In the genomic region with DNA sequence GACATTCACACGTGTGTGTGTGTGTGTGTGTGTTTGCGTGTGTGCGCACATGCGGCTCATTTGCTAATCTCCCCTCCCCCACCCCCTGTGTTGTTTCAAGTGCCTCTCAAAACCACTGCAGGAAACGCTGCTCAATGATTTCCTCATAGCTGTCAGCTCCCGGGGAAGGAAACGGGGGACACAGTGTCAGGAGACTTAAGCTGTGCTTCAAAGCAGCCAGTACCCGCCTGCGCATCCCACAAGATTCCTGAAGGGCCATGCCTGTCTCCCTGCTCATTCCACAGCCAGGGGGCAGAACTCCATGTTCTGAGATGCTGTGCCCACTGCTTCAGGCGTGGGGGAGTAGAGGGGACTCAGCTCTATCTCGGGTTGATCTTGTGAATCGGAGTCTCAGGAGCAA, we compare ENCODE assay signal across 9 mouse cellular contexts. TPM values are rescaled to one million over a fixed set of nuclear protein-coding genes. Genes with fewer than 3 reads are reported as not detected.
DNase-seq lines count a peak whose midpoint lies in the region; ATAC-seq and TF ChIP-seq lines count a peak whose summit lies in the region.
"Had no signal": no experiment of that assay in that cellular context is flagged by ENCODE, and none has a peak within 500 bp of the region (broad histone marks: within the 10 kb centered on the region; RNA-seq: fewer than 3 reads in every experiment).

No protein-coding gene starts in this region.

- H3K27ac ChIP-seq in left cerebral cortex, adult 2 months, result no peak overlapping the region
- H3K27ac ChIP-seq in heart, embryonic 13.5 days (replicated peaks), result no peak overlapping the region
- H3K27ac ChIP-seq in liver, postnatal 0 days (ENCODE audit: low read depth), result no peak overlapping the region
- H3K27ac ChIP-seq: limb, embryonic 12.5 days; stomach, embryonic 15.5 days had no signal

- no peaks in the 10 kb centered on the region for H3K9me3 ChIP-seq in heart, embryonic 13.5 days
- no peaks in the 10 kb centered on the region for H3K9me3 ChIP-seq in liver, postnatal 0 days (ENCODE audit: low read length)
- H3K9me3 ChIP-seq: limb, embryonic 12.5 days; stomach, embryonic 15.5 days had no signal

- no peaks in the 10 kb centered on the region for H3K36me3 ChIP-seq in heart, embryonic 13.5 days
- no peaks in the 10 kb centered on the region for H3K36me3 ChIP-seq in liver, postnatal 0 days (replicated peaks; ENCODE audit: insufficient read depth, low read length)
- H3K36me3 ChIP-seq: limb, embryonic 12.5 days; stomach, embryonic 15.5 days had no signal

- no peak for TF ChIP-seq EP300 in liver, postnatal 0 days (IDR thresholded peaks at IDR 0.05; ENCODE audit: low read depth)

- 31% methylated on average over 12 of the region's 12 CpGs for WGBS in heart, embryonic 13.5 days
- WGBS in liver, postnatal 0 days (ENCODE audit: insufficient replicate concordance), result 20% methylated on average over 12 of the region's 12 CpGs

- no peak for ATAC-seq in heart, embryonic 13.5 days (ENCODE audit: extremely low read depth, insufficient number of reproducible peaks, low FRiP score, low TSS enrichment)
- ATAC-seq in liver, postnatal 0 days, result peak; percentile 45; the same call in 1 of the 2 replicates

- peaks cover 20% of the 10 kb centered on the region for H3K27me3 ChIP-seq in heart, embryonic 13.5 days (replicated peaks)
- 0 out of 2 replicates have a peak, but pooled peaks cover 10% of the 10 kb centered on the region for H3K27me3 ChIP-seq in liver, postnatal 0 days (ENCODE audit: insufficient read depth, low read length)
- H3K27me3 ChIP-seq: limb, embryonic 12.5 days; stomach, embryonic 15.5 days had no signal

- H3K4me2 ChIP-seq in heart, embryonic 13.5 days, result peak overlapping the region; percentile 23; the same call in 1 of the 2 replicates
- H3K4me2 ChIP-seq in liver, postnatal 0 days (ENCODE audit: low read depth, low read length), result peak overlapping the region; percentile 38; the same call in 1 of the 2 replicates
- H3K4me2 ChIP-seq: limb, embryonic 12.5 days; stomach, embryonic 15.5 days had no signal

- H3K4me3 ChIP-seq in left cerebral cortex, adult 2 months, result no peak overlapping the region
- no peak overlapping the region for H3K4me3 ChIP-seq in heart, embryonic 13.5 days
- peak overlapping the region; percentile 24; the same call in 1 of the 2 replicates for H3K4me3 ChIP-seq in liver, postnatal 0 days (ENCODE audit: low read depth, low read length)
- H3K4me3 ChIP-seq: limb, embryonic 12.5 days; stomach, embryonic 15.5 days had no signal

- no peak overlapping the region for H3K9ac ChIP-seq in heart, embryonic 13.5 days
- no peak overlapping the region for H3K9ac ChIP-seq in liver, postnatal 0 days (replicated peaks)
- H3K9ac ChIP-seq: limb, embryonic 12.5 days; stomach, embryonic 15.5 days had no signal

- peaks cover 10% of the 10 kb centered on the region for H3K4me1 ChIP-seq in heart, embryonic 13.5 days
- peaks cover 6% of the 10 kb centered on the region; the same call in 1 of the 2 replicates for H3K4me1 ChIP-seq in liver, postnatal 0 days (ENCODE audit: insufficient read depth)
- H3K4me1 ChIP-seq: limb, embryonic 12.5 days; stomach, embryonic 15.5 days had no signal

- peak; percentile 42 for TF ChIP-seq CTCF in left cerebral cortex, adult 2 months (IDR thresholded peaks at IDR 0.05)
- TF ChIP-seq CTCF in liver, postnatal 0 days (IDR thresholded peaks at IDR 0.05; ENCODE audit: low read depth), result peak; percentile 42

- intact Hi-C loops in left cerebral cortex, adult 2 months (cut with DNase I), result no loop called here
- intact Hi-C loops in left cerebral cortex, postnatal 4 days (cut with DNase I), result no loop called here

- peak; percentile 19 to 36 for DNase-seq in left cerebral cortex, adult 2 months (ENCODE audit: extremely low spot score in 1 of 2, low spot score in 2 of 2)
- DNase-seq in left cerebral cortex, postnatal 4 days, result no peak
- DNase-seq in brain, adult 2 months (ENCODE audit: low read depth, low spot score), result peak; percentile 59
- DNase-seq in liver, postnatal 0 days, result peak; percentile 41
- DNase-seq in thymus, postnatal 25 days, result peak; percentile 18
- DNase-seq in ovary, adult 18-20 months (ENCODE audit: low spot score), result no peak

RNA-seq across cellular contexts. Expression of gene Spata31d1a, which starts 5.6 kb away (rescaled TPM):
- under 1 TPM; 0.18 to 0.26 TPM for total RNA-seq in left cerebral cortex, adult 2 months (2021)
- under 1 TPM; 0.46 to 0.48 TPM for total RNA-seq in left cerebral cortex, postnatal 4 days (2021)
- not detected in 2 replicates for polyA plus RNA-seq in heart, embryonic 13.5 days (2015; fragmentation: Nextera tagmentation; extraction: Ambion mirVana)
- 0.02 and 0.15 TPM in 2 replicates for polyA plus RNA-seq in liver, postnatal 0 days (2015; fragmentation: Nextera tagmentation; extraction: Ambion mirVana)
- polyA plus RNA-seq: limb, embryonic 12.5 days; stomach, embryonic 15.5 days had no signal

RNA-seq across cellular contexts. Expression of gene Spata31d1b, which starts 7.5 kb away (rescaled TPM):
- total RNA-seq in left cerebral cortex, adult 2 months (2021), result under 1 TPM in 1 of 2 experiments, not detected in 1; 0.09 TPM
- total RNA-seq in left cerebral cortex, postnatal 4 days (2021), result not detected
- polyA plus RNA-seq in heart, embryonic 13.5 days (2015; fragmentation: Nextera tagmentation; extraction: Ambion mirVana), result not detected in 2 replicates
- polyA plus RNA-seq in liver, postnatal 0 days (2015; fragmentation: Nextera tagmentation; extraction: Ambion mirVana), result not detected in 2 replicates
- polyA plus RNA-seq: limb, embryonic 12.5 days; stomach, embryonic 15.5 days had no signal

RNA-seq across cellular contexts. Expression of gene 4921517D22Rik, which starts 10.7 kb away (rescaled TPM):
- total RNA-seq in left cerebral cortex, adult 2 months (2021), result not detected
- not detected for total RNA-seq in left cerebral cortex, postnatal 4 days (2021)
- not detected in 2 replicates for polyA plus RNA-seq in heart, embryonic 13.5 days (2015; fragmentation: Nextera tagmentation; extraction: Ambion mirVana)
- polyA plus RNA-seq in liver, postnatal 0 days (2015; fragmentation: Nextera tagmentation; extraction: Ambion mirVana), result not detected in 2 replicates
- polyA plus RNA-seq: limb, embryonic 12.5 days; stomach, embryonic 15.5 days had no signal

RNA-seq across cellular contexts. Expression of gene Spata31d1d, which starts 27.0 kb away (rescaled TPM):
- not detected for total RNA-seq in left cerebral cortex, adult 2 months (2021)
- total RNA-seq in left cerebral cortex, postnatal 4 days (2021), result under 1 TPM in 1 of 2 experiments, not detected in 1; 0.08 TPM
- not detected in 2 replicates for polyA plus RNA-seq in heart, embryonic 13.5 days (2015; fragmentation: Nextera tagmentation; extraction: Ambion mirVana)
- polyA plus RNA-seq in liver, postnatal 0 days (2015; fragmentation: Nextera tagmentation; extraction: Ambion mirVana), result not detected in 2 replicates
- polyA plus RNA-seq: limb, embryonic 12.5 days; stomach, embryonic 15.5 days had no signal

RNA-seq across cellular contexts. Expression of gene Golm1, which starts 29.0 kb away (rescaled TPM):
- 10 to 100 TPM; 18.2 to 22.9 TPM for total RNA-seq in left cerebral cortex, adult 2 months (2021)
- total RNA-seq in left cerebral cortex, postnatal 4 days (2021), result 10 to 100 TPM; 15.5 to 16.5 TPM
- polyA plus RNA-seq in heart, embryonic 13.5 days (2015; fragmentation: Nextera tagmentation; extraction: Ambion mirVana), result 44.8 and 51.3 TPM in 2 replicates
- polyA plus RNA-seq in liver, postnatal 0 days (2015; fragmentation: Nextera tagmentation; extraction: Ambion mirVana), result 10.3 and 13.0 TPM in 2 replicates

Comparison
In these comparisons a context has a peak if more than half of its experiments do, and no peak if none do; other contexts are left out.
1. DNase-seq: peak in left cerebral cortex, adult 2 months (2 of 2), brain, adult 2 months (single experiment), liver, postnatal 0 days (single experiment) and thymus, postnatal 25 days (single experiment); none in left cerebral cortex, postnatal 4 days (single experiment) and ovary, adult 18-20 months (single experiment).